Mouse (Mus musculus) heart, adult 2 months (tissue): Measurements from ENCODE around the gene 1700001P01Rik.

Experiments used
- CTCF ChIP-seq: fragments of 200-600 bp; IDR thresholded peaks from 2 replicates; pipeline ENCODE4 v1.8.1; 2022; ENCODE audit warnings: antibody characterized with exemption, mild to moderate bottlenecking, moderate library complexity
- EP300 ChIP-seq: fragments of 200-500 bp; IDR thresholded peaks from 2 replicates; pipeline ENCODE4 v1.6.1; 2011; ENCODE audit warnings: low read depth, low read length, control low read depth; ENCODE audit not compliant: insufficient read depth
- POLR2A ChIP-seq: fragments of 200-500 bp; IDR thresholded peaks from 2 replicates; pipeline ENCODE4 v1.6.1; 2011; ENCODE audit warnings: mild to moderate bottlenecking, low read depth, low read length, control low read depth; ENCODE audit not compliant: insufficient read depth

DNA sequence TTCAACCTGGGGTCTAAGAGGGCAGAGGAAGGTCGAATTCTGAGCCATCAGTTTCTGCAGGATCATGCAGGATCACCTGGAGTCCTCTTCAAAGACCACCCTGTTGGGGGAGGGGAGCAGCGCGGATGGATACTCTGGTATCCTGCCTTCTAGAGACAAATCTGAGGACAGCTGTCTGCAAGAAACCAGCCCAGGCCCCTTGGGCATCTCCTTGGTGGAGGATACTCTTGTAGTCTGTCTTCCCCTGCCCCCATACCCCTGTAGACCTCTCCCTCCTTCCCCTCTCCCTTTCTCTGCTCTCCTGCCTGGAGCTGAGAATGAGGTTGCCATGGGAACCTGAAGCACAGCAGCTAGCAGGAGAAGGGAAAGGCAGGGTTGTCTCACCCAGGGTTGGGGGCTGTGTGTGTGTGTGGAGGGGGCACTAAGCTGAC is 36.8 kb upstream of the 1700001P01Rik start:
- TF ChIP-seq CTCF (no peak), EP300 (no peak), POLR2A (no peak)
